Mouse (Mus musculus) NIH3T3 (cell line): ENCODE measurements around the gene Tm9sf4.
A peak's percentile ranks its signal among the peaks of the same experiment; 100 is the strongest.

Experiments
- DNase-seq: peaks from one replicate; pipeline ENCODE4 v3.0.0-alpha.2; 2012; ENCODE audit warnings: low read depth

The Tm9sf4 gene

DNA sequence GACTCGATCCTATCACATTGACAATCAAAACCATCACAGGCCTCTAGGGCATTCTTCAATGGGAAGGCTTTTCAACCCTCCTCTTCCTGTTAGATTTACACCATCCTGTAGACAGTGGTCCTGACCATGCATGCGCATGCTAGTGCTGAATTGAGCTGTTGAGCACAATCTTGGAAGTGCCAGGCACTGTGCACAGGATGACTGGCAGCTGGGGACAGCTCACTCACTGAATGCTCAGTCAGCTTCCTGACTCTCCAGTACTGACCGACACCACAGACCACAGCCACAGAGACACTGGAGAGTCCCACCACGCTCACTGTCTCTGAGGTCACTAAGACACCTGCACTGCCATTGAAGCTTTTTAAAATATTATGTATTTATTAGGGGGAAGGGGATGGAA is 54.3 kb downstream of the Tm9sf4 start:
- DNase-seq: no peak

DNA sequence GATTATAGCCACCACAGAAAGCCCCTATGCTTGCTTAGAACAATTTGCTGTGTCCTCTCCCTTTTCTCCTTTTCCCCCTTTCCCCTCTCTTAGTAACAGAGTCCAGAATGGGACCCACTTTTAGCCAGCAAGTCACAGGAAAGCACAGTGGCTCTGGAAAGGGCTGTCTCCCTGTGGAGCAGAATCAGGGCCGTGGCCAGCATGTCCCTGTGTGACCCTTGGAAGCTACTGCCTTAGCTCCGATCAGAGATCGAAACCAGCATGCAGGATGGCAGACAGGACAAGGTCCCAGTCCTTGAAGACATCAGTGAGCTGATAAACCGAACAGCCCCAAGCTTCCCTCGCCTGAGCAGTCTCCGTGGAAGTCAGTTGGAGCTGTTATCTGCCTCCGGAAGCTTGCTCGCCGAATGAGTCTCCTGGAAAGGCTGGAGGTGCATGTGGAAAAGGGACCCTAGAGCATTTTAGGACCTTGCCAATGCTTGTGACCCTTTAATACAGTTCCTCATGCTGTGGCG is 56.8 kb downstream of the Tm9sf4 start:
- no peak for DNase-seq

GRCm38 (mm10) chr2:153218516-153218915 is 57.4 kb downstream of the Tm9sf4 start:
- DNase-seq: no peak

DNA sequence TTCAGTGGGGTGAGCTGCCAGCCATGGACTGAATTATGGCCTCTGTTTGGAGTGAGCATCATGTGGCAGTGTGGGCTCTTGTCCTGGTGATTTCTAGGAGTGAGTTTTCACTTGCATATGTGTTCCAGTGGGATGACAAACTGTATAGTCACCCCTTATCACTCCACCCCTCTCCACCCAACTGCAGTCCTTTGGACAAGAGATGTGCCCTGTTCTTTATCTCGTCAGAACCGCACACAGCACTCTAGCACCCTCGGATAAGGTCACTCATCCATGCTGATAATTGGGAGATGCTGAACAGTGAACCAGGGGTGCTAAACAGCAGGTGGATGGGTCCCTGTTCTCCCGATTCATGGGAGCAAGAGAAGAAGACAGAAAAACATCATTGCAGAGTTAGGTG is 60.5 kb downstream of the Tm9sf4 start:
- DNase-seq: no peak

DNA sequence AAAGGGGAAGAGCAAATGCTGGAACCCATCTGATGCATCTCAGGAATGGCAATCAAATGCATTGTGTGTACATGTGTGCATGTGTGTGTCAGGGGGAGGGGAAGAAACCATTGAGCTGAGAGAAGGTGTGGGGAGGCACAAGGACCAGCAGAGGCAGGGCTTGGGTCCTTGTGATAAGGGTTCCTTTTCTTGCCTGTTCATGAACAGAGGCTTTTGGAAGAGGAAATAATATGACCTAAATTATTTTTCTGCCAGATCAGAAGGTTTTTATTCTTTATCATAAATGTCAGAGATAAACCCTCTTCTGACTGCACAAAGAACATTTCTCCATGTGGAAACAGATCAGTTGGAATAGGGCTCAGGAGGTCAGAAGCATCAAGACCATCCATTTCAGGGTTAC is 61.0 kb downstream of the Tm9sf4 start:
- no peak for DNase-seq

GRCm38 (mm10) chr2:153222566-153222965 is 61.5 kb downstream of the Tm9sf4 start:
- no peak for DNase-seq

DNA sequence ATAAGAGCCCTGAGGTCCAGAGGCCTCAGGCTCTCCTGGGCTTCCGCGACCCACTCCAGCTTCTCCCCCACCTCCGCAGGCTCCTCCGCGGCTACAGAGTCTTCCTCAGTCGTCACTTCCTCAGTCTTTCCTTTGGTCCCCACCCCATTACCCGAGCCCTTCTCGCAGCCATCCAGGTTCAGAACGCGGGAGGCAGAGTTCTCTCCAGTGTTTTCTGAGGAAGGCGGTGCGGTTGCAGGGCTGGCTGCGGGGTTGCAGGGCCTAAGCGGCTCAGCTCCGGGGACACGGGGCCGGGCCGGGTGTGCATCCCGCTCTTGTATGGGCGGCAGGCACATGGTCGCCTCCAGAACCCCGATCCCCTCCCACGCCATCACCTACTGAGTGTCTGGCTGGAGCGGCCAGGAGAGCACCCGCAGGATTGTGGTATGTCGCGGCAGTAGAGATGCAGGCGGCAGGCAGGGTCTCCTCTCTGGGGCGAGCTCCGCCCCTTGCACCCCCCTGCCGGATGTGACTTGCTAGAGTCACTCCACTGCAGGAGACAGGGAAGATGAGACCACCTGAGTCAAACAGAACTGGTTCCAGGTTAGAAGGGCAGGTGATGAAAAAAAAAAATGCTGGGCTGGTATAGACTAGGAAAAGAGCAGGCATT is 64.0 kb downstream of the Tm9sf4 start, which contains the start of gene Tspyl3:
Gene Tspyl3 (minus strand): TSS at position 496 of the 649 bp plus-strand sequence.
- DNase-seq: no peak

DNA sequence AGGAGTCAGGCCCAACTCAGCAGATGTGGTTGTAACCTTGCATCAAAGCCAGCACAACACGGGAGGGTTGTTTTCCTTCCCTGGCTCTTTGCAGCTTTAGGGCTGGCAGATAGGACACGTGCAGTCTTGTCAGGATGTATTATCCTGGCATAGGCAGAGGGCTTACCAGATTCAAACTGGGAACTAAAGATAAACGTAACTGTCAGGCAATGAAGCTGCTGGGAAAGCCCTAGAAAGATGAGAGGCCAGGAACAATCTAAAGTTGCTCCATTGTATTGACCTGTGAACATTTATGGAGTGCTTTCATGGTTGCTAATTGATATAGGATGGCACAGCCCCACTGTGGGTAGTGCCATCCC is 64.5 kb downstream of the Tm9sf4 start:
- DNase-seq: no peak

GRCm38 (mm10) chr2:153227959-153228358 is 66.9 kb downstream of the Tm9sf4 start:
- DNase-seq: no peak

- DNase-seq: no peak
Measured at GRCm38 (mm10) chr2:153228523-153228922, 67.4 kb downstream of the Tm9sf4 start.

- no peak for DNase-seq
Measured at GRCm38 (mm10) chr2:153237193-153237592, 76.1 kb downstream of the Tm9sf4 start.

DNA sequence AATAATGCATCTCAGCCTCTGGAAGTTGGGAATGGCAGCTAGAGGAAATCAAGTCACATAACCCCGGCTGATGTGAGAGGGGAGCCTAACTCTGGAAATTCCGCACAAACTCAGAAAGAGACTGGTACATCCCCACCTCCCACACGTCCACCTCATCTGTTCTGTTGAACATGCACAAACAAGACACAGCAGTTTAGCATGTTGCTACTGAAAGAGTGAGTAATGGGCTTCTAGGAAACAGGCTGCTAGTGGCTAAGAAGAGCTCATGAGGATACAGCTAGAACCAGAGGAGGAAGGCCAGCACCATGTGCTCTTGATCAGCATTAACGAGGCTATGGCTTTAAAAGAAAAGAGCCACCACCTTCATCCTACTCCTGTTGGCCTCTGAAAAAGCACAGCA is 76.8 kb downstream of the Tm9sf4 start:
- DNase-seq: no peak

- no peak for DNase-seq
Measured at GRCm38 (mm10) chr2:153238406-153238805, 77.3 kb downstream of the Tm9sf4 start.

DNA sequence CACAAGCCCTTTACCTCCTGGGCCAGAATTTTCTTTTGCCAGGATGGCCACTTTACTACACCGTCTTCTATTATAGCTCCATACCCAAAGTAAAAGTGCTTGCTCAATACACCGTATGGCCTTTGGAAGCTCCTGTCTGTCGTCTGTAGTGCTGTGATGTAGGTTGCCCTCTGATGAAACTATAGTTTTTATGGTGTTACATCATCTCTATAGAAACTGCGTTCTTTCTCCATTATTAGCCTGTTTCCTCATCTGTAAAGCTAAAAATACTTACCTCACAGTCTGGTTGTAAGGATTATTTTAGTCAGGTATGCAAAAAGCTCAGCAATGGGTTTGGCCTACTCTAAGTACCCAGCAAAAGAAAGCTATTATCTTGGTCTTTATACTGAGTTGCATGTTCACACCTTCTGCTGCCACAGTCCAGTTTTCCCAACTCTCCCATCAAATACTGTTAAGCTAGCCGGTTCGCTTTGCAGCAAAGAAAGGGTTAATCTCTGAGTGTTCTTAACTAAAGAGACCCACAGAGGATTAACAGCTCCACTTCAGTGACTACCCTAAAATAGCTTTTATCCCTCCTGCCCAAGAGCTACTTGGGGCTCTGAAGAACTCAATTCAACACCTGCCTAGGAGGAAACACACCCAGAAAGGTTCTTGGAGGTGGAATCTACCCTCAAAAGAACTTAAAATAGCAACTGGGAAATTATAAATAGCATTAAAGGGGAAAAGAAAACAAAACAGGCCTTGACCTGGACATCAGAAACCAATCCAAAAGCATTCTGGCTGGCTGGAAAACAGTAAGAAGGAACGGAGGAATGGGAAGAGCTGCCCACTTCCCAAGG is 78.1 kb downstream of the Tm9sf4 start:
- no peak for DNase-seq

- peak; percentile 67 for DNase-seq
Measured at GRCm38 (mm10) chr2:153239860-153240480, 78.9 kb downstream of the Tm9sf4 start.

- peak; percentile 20 for DNase-seq
Measured at GRCm38 (mm10) chr2:153240701-153241235, 79.7 kb downstream of the Tm9sf4 start.

DNA sequence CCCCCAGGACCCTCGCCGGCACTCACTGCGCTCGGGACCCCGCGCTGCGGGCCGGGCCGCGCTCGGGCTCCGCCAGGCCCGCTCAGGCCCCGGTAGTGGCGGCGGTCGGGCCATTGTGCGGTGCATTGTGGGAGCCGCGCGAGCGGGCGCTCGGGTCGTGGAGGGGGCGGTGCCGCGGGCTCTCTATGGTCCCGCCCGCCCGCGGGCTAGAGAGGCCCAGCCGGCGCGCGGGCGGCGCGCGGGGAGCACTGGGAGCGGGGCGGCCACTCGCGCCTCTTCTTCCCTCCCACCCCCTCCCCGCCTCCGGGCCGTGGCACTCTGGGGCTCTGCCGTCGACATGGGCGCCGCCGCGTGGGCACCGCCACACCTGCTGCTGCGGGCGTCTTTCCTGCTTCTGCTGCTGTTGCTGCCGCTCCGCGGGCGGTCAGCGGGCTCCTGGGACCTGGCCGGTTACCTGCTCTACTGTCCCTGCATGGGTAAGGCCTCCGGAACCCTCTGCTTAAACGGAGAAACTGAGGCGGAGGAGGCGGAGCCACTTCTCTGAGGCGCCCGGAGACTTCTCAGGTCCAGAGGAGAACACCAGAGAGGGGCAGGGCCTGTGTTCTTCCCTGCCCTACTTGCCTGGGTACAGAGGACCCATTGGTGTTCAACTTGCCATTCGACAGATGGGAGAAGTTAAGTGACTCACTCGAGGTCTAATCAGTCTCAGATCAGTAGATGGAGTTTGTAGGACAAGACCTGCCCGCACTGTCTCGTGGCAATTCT is 80.3 kb downstream of the Tm9sf4 start, which contains the start of the genes Plagl2 and Pofut1:
Gene Plagl2 (minus strand): TSS at position 177 of the 765 bp plus-strand sequence.
Gene Pofut1 (plus strand): TSS at position 284 of the 765 bp plus-strand sequence.
- DNase-seq: peak; percentile 93

- peak; percentile 30 for DNase-seq
Measured at GRCm38 (mm10) chr2:153242156-153242555, 81.1 kb downstream of the Tm9sf4 start.

DNA sequence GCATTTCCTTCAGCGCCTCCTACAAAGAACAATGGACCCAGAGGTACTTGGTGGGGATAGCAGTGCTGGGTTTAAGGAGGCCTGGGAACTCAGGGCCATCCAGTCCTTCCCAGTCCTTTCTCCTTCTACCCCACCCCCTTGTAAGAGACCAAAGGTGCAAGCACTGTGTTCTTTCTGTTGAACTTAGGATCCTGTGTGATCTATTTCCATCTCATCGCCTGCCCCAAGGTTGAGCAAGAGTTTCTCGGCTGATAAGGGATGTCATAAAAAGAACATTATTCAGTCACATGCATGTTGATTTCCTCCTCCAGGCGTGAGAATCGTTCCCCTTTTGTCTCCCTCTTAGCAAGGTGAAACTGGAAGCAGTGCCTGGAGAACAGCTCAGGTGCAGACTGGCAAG is 88.6 kb downstream of the Tm9sf4 start:
- no peak for DNase-seq

GRCm38 (mm10) chr2:153256604-153257003 is 95.5 kb downstream of the Tm9sf4 start:
- no peak for DNase-seq

- no peak for DNase-seq
Measured at GRCm38 (mm10) chr2:153259030-153259863, 98.1 kb downstream of the Tm9sf4 start.
